ENCODE assay signal across 12 mouse cellular contexts in the genomic region with DNA sequence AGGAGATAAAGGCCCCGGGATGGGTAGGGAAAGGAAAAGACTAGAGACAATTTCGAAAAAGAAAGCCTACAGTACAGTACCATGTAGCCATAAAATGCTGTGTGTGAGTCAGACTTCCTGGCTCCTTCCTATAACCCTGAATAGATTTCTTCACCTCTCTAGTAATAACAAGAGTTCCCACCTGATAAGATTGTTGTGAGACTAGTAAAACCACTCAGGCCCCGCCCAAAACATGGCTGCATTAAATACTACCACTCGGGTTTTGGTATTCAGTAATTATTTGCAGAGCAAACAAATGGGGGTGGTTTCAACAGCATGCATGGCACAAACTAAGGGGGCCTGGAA. TPM values are rescaled to one million over a fixed set of nuclear protein-coding genes. Genes with fewer than 3 reads are reported as not detected.
DNase-seq lines count a peak whose midpoint lies in the region; ATAC-seq and TF ChIP-seq lines count a peak whose summit lies in the region.
"Had no signal": no experiment of that assay in that cellular context is flagged by ENCODE, and none has a peak within 500 bp of the region (broad histone marks: within the 10 kb centered on the region; RNA-seq: fewer than 3 reads in every experiment).

No protein-coding gene starts in this region.

- H3K79me2 ChIP-seq in heart, adult 2 months (replicated peaks; ENCODE audit: control insufficient read depth, insufficient read depth, low read length) = no peaks in the 10 kb centered on the region
- peaks cover 3% of the 10 kb centered on the region; the same call in 1 of the 2 replicates for H3K79me2 ChIP-seq in MEL (ENCODE audit: control insufficient read depth, insufficient read depth, low read length, poor library complexity)

- H3K27me3 ChIP-seq in heart, embryonic 13.5 days (replicated peaks) = peaks cover 9% of the 10 kb centered on the region
- H3K27me3 ChIP-seq in heart, adult 2 months (ENCODE audit: control insufficient read depth, insufficient read depth, low read length) = no peaks in the 10 kb centered on the region
- H3K27me3 ChIP-seq in MEL (ENCODE audit: control insufficient read depth in 1 of 2, insufficient read depth in 2 of 2, low read length in 2 of 2) = no peaks in the 10 kb centered on the region
- H3K27me3 ChIP-seq in forebrain, embryonic 10.5 days (ENCODE audit: poor library complexity, severe bottlenecking) = peaks cover 12% of the 10 kb centered on the region
- no peaks in the 10 kb centered on the region for H3K27me3 ChIP-seq in forebrain, embryonic 16.5 days (replicated peaks; ENCODE audit: control insufficient read depth, insufficient read depth, low read length)
- H3K27me3 ChIP-seq: hindbrain, embryonic 15.5 days had no signal

- TF ChIP-seq POLR2A in heart, adult 2 months (IDR thresholded peaks at IDR 0.05; ENCODE audit: insufficient read depth, low read depth, low read length) = no peak
- peak in 1 of 2 experiments; percentile 57; a peak in 1 of 4 replicates for TF ChIP-seq POLR2A in MEL (IDR thresholded peaks at IDR 0.05; ENCODE audit: control insufficient read depth in 1 of 2, insufficient read depth in 1 of 2, low read depth in 1 of 2, low read length in 2 of 2, poor library complexity in 1 of 2)

- peak overlapping the region; percentile 42 for H3K4me2 ChIP-seq in heart, embryonic 13.5 days
- no peak overlapping the region for H3K4me2 ChIP-seq in forebrain, embryonic 16.5 days (ENCODE audit: low read length)
- H3K4me2 ChIP-seq: hindbrain, embryonic 15.5 days had no signal

- peak overlapping the region; percentile 55 for H3K27ac ChIP-seq in heart, embryonic 13.5 days (replicated peaks)
- no peak overlapping the region for H3K27ac ChIP-seq in heart, adult 2 months
- peak overlapping the region; percentile 94 for H3K27ac ChIP-seq in MEL (ENCODE audit: control insufficient read depth, low read depth, low read length)
- H3K27ac ChIP-seq in forebrain, embryonic 10.5 days = no peak overlapping the region
- H3K27ac ChIP-seq in forebrain, embryonic 16.5 days (ENCODE audit: low read length) = no peak overlapping the region
- H3K27ac ChIP-seq: hindbrain, embryonic 15.5 days had no signal

- intact Hi-C loops in heart, adult 2 months (cut with DNase I) = no loop called here

- no peak overlapping the region for H3K9ac ChIP-seq in heart, embryonic 13.5 days
- H3K9ac ChIP-seq in heart, adult 2 months (ENCODE audit: low read depth, low read length) = no peak overlapping the region
- H3K9ac ChIP-seq in MEL (ENCODE audit: control insufficient read depth, low read depth, low read length, poor library complexity, severe bottlenecking) = peak overlapping the region; percentile 57
- no peak overlapping the region for H3K9ac ChIP-seq in forebrain, embryonic 16.5 days (replicated peaks; ENCODE audit: low read depth, low read length)
- H3K9ac ChIP-seq: hindbrain, embryonic 15.5 days had no signal

- H3K4me1 ChIP-seq in heart, embryonic 13.5 days = peaks cover 52% of the 10 kb centered on the region
- no peaks in the 10 kb centered on the region; the same call in none of the 2 replicates for H3K4me1 ChIP-seq in heart, adult 2 months (ENCODE audit: control insufficient read depth, insufficient read depth, low read length)
- H3K4me1 ChIP-seq in MEL (ENCODE audit: control insufficient read depth in 1 of 2, insufficient read depth in 2 of 2, low read length in 2 of 2) = peaks cover 36 to 62% of the 10 kb centered on the region in 2 experiments
- peaks cover 30% of the 10 kb centered on the region for H3K4me1 ChIP-seq in forebrain, embryonic 10.5 days
- peaks cover 25% of the 10 kb centered on the region for H3K4me1 ChIP-seq in forebrain, embryonic 16.5 days (replicated peaks; ENCODE audit: control insufficient read depth, insufficient read depth, low read length)

- TF ChIP-seq EP300 in heart, adult 2 months (IDR thresholded peaks at IDR 0.05; ENCODE audit: insufficient read depth, low read depth, low read length) = no peak
- peak in 1 of 2 experiments; percentile 71; a peak in 2 of 4 replicates for TF ChIP-seq EP300 in MEL (IDR thresholded peaks at IDR 0.05; ENCODE audit: low read depth in 1 of 2, low read length in 2 of 2)

- TF ChIP-seq CTCF in heart, adult 2 months (IDR thresholded peaks at IDR 0.05) = no peak
- TF ChIP-seq CTCF in MEL (IDR thresholded peaks at IDR 0.05 in 2 of 3, conservative IDR thresholded peaks at IDR 0.05 in 1 of 3; ENCODE audit: control insufficient read depth in 1 of 3, insufficient read depth in 1 of 3, low read depth in 2 of 3, low read length in 3 of 3, poor library complexity in 1 of 3, severe bottlenecking in 1 of 3) = no peak

- H3K4me3 ChIP-seq in heart, embryonic 13.5 days = no peak overlapping the region
- no peak overlapping the region for H3K4me3 ChIP-seq in heart, adult 2 months
- peak overlapping the region; percentile 39 to 53 for H3K4me3 ChIP-seq in MEL (ENCODE audit: control insufficient read depth in 1 of 2, insufficient read depth in 1 of 2, low read depth in 2 of 2, low read length in 2 of 2)
- H3K4me3 ChIP-seq in forebrain, embryonic 10.5 days = no peak overlapping the region
- no peak overlapping the region for H3K4me3 ChIP-seq in forebrain, embryonic 16.5 days (replicated peaks; ENCODE audit: low read length)
- H3K4me3 ChIP-seq: hindbrain, embryonic 15.5 days had no signal

- H3K9me3 ChIP-seq in heart, embryonic 13.5 days = no peaks in the 10 kb centered on the region
- H3K9me3 ChIP-seq in MEL (replicated peaks; ENCODE audit: insufficient read depth, low read length) = no peaks in the 10 kb centered on the region
- H3K9me3 ChIP-seq in forebrain, embryonic 10.5 days = no peaks in the 10 kb centered on the region
- H3K9me3 ChIP-seq in forebrain, embryonic 16.5 days (ENCODE audit: control insufficient read depth, low read length) = no peaks in the 10 kb centered on the region
- H3K9me3 ChIP-seq: hindbrain, embryonic 15.5 days had no signal

- no peak for DNase-seq in heart, adult 2 months
- DNase-seq in MEL (ENCODE audit: low read depth, low spot score) = peak; percentile 94
- peak; percentile 73 for DNase-seq in liver
- peak; percentile 28 for DNase-seq in lung, postnatal 14 days
- DNase-seq in forebrain, embryonic 10.5 days (ENCODE audit: extremely low spot score, low spot score) = no peak
- DNase-seq in cerebellum, adult 11-12 months = no peak
- DNase-seq: adrenal gland, postnatal 25 days; cerebellum, postnatal 14 days; thymus, postnatal 36 days had no signal

- TF ChIP-seq RAD21 in MEL (IDR thresholded peaks at IDR 0.05; ENCODE audit: low read depth, low read length) = no peak

- WGBS in heart, embryonic 13.5 days = 25% methylated on average over 4 of the region's 4 CpGs
- 11% methylated on average over 4 of the region's 4 CpGs for WGBS in heart, adult 2 months
- 76% methylated on average over 4 of the region's 4 CpGs for WGBS in forebrain, embryonic 10.5 days
- WGBS in forebrain, embryonic 16.5 days = 71% methylated on average over 4 of the region's 4 CpGs

- no peak for ATAC-seq in heart, embryonic 13.5 days (ENCODE audit: extremely low read depth, insufficient number of reproducible peaks, low FRiP score, low TSS enrichment)
- ATAC-seq in forebrain, embryonic 16.5 days = no peak

- no peaks in the 10 kb centered on the region for H3K36me3 ChIP-seq in heart, embryonic 13.5 days
- H3K36me3 ChIP-seq in heart, adult 2 months (ENCODE audit: control insufficient read depth, insufficient read depth, low read length) = no peaks in the 10 kb centered on the region
- peaks cover 0 to 58% of the 10 kb centered on the region in 2 experiments; a peak in 2 of 4 replicates for H3K36me3 ChIP-seq in MEL (ENCODE audit: control insufficient read depth in 1 of 2, insufficient read depth in 2 of 2, low read length in 2 of 2)
- H3K36me3 ChIP-seq in forebrain, embryonic 10.5 days (replicated peaks) = no peaks in the 10 kb centered on the region
- H3K36me3 ChIP-seq in forebrain, embryonic 16.5 days (ENCODE audit: control insufficient read depth, insufficient read depth) = no peaks in the 10 kb centered on the region
- H3K36me3 ChIP-seq: hindbrain, embryonic 15.5 days had no signal

RNA-seq across cellular contexts. Expression of a gene that starts 8.1 kb away (rescaled TPM):
- 2.1 and 2.2 TPM in 2 replicates for polyA plus RNA-seq in heart, embryonic 13.5 days (2015; fragmentation: Nextera tagmentation; extraction: Ambion mirVana)
- total RNA-seq in heart, adult 2 months (2021) = 1 to 10 TPM; 2.5 to 3.9 TPM
- polyA plus RNA-seq in heart, adult 2 months (2012; rRNA removed) = 1.3 TPM in 2 replicates
- 26.7 and 36.0 TPM in 2 replicates for total RNA-seq in MEL (2012; rRNA removed)
- 10 to 100 TPM in 1 of 2 experiments, not detected in 1; 31.5 TPM for polyA plus RNA-seq in MEL (2012; ENCODE audit: insufficient read depth in 1 of 2, insufficient read length in 2 of 2, low read depth in 1 of 2, low replicate concordance in 2 of 2, missing spikeins in 1 of 2)
- polyA plus RNA-seq in forebrain, embryonic 10.5 days (2016; fragmentation: Nextera tagmentation; extraction: Ambion mirVana) = 10.9 and 11.8 TPM in 2 replicates
- 28.9 and 31.9 TPM in 2 replicates for polyA plus RNA-seq in forebrain, embryonic 16.5 days (2015; fragmentation: Nextera tagmentation; extraction: Ambion mirVana)

RNA-seq across cellular contexts. Expression of a gene that starts 10.0 kb away (rescaled TPM):
- 1.6 and 2.1 TPM in 2 replicates for polyA plus RNA-seq in heart, embryonic 13.5 days (2015; fragmentation: Nextera tagmentation; extraction: Ambion mirVana)
- 1 to 10 TPM; 2.7 to 4.9 TPM for total RNA-seq in heart, adult 2 months (2021)
- polyA plus RNA-seq in heart, adult 2 months (2012; rRNA removed) = 1.4 and 1.7 TPM in 2 replicates
- total RNA-seq in MEL (2012; rRNA removed) = 55.6 and 58.2 TPM in 2 replicates
- polyA plus RNA-seq in MEL (2012; ENCODE audit: insufficient read depth in 1 of 2, insufficient read length in 2 of 2, low read depth in 1 of 2, low replicate concordance in 2 of 2, missing spikeins in 1 of 2) = 100 to 1,000 TPM in 1 of 2 experiments, not detected in 1; 110 TPM
- polyA plus RNA-seq in forebrain, embryonic 10.5 days (2016; fragmentation: Nextera tagmentation; extraction: Ambion mirVana) = 5.4 and 5.5 TPM in 2 replicates
- 10.4 and 12.2 TPM in 2 replicates for polyA plus RNA-seq in forebrain, embryonic 16.5 days (2015; fragmentation: Nextera tagmentation; extraction: Ambion mirVana)

RNA-seq across cellular contexts. Expression of a gene that starts 36.0 kb away (rescaled TPM):
- polyA plus RNA-seq in heart, embryonic 13.5 days (2015; fragmentation: Nextera tagmentation; extraction: Ambion mirVana) = 11.9 and 13.4 TPM in 2 replicates
- total RNA-seq in heart, adult 2 months (2021) = 1 to 10 TPM; 1.7 to 2.0 TPM
- 1.4 and 2.1 TPM in 2 replicates for polyA plus RNA-seq in heart, adult 2 months (2012; rRNA removed)
- 47.5 and 53.9 TPM in 2 replicates for total RNA-seq in MEL (2012; rRNA removed)
- polyA plus RNA-seq in MEL (2012; ENCODE audit: insufficient read depth in 1 of 2, insufficient read length in 2 of 2, low read depth in 1 of 2, low replicate concordance in 2 of 2, missing spikeins in 1 of 2) = 10 to 100 TPM in 1 of 2 experiments, not detected in 1; 67.9 TPM
- polyA plus RNA-seq in forebrain, embryonic 10.5 days (2016; fragmentation: Nextera tagmentation; extraction: Ambion mirVana) = 49.7 and 50.9 TPM in 2 replicates
- 8.5 and 10.8 TPM in 2 replicates for polyA plus RNA-seq in forebrain, embryonic 16.5 days (2015; fragmentation: Nextera tagmentation; extraction: Ambion mirVana)

RNA-seq across cellular contexts. Expression of a gene that starts 58.1 kb away (rescaled TPM):
- 10.4 and 11.8 TPM in 2 replicates for polyA plus RNA-seq in heart, embryonic 13.5 days (2015; fragmentation: Nextera tagmentation; extraction: Ambion mirVana)
- 10 to 100 TPM; 13.7 to 17.4 TPM for total RNA-seq in heart, adult 2 months (2021)
- polyA plus RNA-seq in heart, adult 2 months (2012; rRNA removed) = 6.6 and 6.9 TPM in 2 replicates
- total RNA-seq in MEL (2012; rRNA removed) = 93.8 and 106 TPM in 2 replicates
- 100 to 1,000 TPM in 1 of 2 experiments, 10 to 100 TPM in 1; 44.5 to 134 TPM for polyA plus RNA-seq in MEL (2012; ENCODE audit: insufficient read depth in 1 of 2, insufficient read length in 2 of 2, low read depth in 1 of 2, low replicate concordance in 2 of 2, missing spikeins in 1 of 2)
- polyA plus RNA-seq in forebrain, embryonic 10.5 days (2016; fragmentation: Nextera tagmentation; extraction: Ambion mirVana) = 43.8 and 43.9 TPM in 2 replicates
- 19.5 and 21.0 TPM in 2 replicates for polyA plus RNA-seq in forebrain, embryonic 16.5 days (2015; fragmentation: Nextera tagmentation; extraction: Ambion mirVana)

Comparison
In these comparisons a context has a peak if more than half of its experiments do, and no peak if none do; other contexts are left out.
1. H3K27ac ChIP-seq: peak in heart, embryonic 13.5 days (single experiment) and MEL (single experiment); none in heart, adult 2 months (single experiment), forebrain, embryonic 10.5 days (single experiment) and forebrain, embryonic 16.5 days (single experiment).
2. H3K4me3 ChIP-seq: peak in MEL (2 of 2); none in heart, embryonic 13.5 days (single experiment), heart, adult 2 months (single experiment), forebrain, embryonic 10.5 days (single experiment) and forebrain, embryonic 16.5 days (single experiment).
3. DNase-seq: peak in MEL (single experiment), liver (single experiment) and lung, postnatal 14 days (single experiment); none in heart, adult 2 months (0 of 2), forebrain, embryonic 10.5 days (single experiment) and cerebellum, adult 11-12 months (single experiment).